ENCODE assay signal across 11 mouse cellular contexts in the genomic region with DNA sequence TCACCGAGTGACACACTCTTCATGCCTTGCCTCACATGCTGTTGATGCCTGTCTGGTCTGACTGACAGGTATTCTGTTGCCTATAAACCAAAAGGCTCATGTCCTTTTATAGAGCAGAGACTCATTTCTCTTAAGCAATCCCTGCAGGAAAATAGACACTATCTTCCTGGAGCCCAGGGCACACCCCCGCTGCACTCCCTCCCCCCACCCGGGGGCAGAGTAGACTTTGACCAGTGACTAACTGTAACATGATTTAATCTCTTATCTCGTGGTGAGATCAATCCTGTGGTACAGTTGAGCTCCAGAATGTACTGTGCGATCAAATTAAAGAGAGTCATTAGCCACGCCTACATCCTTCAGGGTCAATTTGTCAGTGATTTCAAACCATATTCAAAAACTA.
"Had no signal": no experiment of that assay in that cellular context is flagged by ENCODE, and none has a peak within 500 bp of the region (broad histone marks: within the 10 kb centered on the region; RNA-seq: fewer than 3 reads in every experiment).

No protein-coding gene starts in this region.

- DNase-seq: kidney, adult 2 months; kidney, postnatal 14 days; lung, adult 18-20 months; right cerebral cortex, postnatal 14 days; thymus, adult 18-20 months; thymus, postnatal 36 days had no signal

- H3K27me3 ChIP-seq: kidney, embryonic 15.5 days; midbrain, embryonic 12.5 days had no signal

- ATAC-seq: midbrain, embryonic 16.5 days had no signal

- H3K27ac ChIP-seq: kidney, embryonic 15.5 days; left cerebral cortex, adult 2 months; limb, embryonic 10.5 days; midbrain, embryonic 12.5 days had no signal

- H3K36me3 ChIP-seq: kidney, embryonic 15.5 days; limb, embryonic 10.5 days; midbrain, embryonic 12.5 days had no signal

- H3K9me3 ChIP-seq: kidney, embryonic 15.5 days; limb, embryonic 10.5 days; midbrain, embryonic 12.5 days had no signal

- H3K4me3 ChIP-seq: kidney, embryonic 15.5 days; left cerebral cortex, adult 2 months; limb, embryonic 10.5 days; midbrain, embryonic 12.5 days had no signal

- H3K9ac ChIP-seq: kidney, embryonic 15.5 days; midbrain, embryonic 12.5 days had no signal

- H3K4me1 ChIP-seq: kidney, embryonic 15.5 days; limb, embryonic 10.5 days; midbrain, embryonic 12.5 days had no signal

- H3K4me2 ChIP-seq: kidney, embryonic 15.5 days; midbrain, embryonic 12.5 days had no signal
